Mouse (Mus musculus) retina, postnatal 7 days (tissue): ENCODE measurements around the gene Fgf6.

Source experiments
- DNase-seq: peaks from one replicate; pipeline ENCODE4 v3.0.0-alpha.2; 2012; ENCODE audit warnings: low read depth, low spot score

The Fgf6 gene

DNA sequence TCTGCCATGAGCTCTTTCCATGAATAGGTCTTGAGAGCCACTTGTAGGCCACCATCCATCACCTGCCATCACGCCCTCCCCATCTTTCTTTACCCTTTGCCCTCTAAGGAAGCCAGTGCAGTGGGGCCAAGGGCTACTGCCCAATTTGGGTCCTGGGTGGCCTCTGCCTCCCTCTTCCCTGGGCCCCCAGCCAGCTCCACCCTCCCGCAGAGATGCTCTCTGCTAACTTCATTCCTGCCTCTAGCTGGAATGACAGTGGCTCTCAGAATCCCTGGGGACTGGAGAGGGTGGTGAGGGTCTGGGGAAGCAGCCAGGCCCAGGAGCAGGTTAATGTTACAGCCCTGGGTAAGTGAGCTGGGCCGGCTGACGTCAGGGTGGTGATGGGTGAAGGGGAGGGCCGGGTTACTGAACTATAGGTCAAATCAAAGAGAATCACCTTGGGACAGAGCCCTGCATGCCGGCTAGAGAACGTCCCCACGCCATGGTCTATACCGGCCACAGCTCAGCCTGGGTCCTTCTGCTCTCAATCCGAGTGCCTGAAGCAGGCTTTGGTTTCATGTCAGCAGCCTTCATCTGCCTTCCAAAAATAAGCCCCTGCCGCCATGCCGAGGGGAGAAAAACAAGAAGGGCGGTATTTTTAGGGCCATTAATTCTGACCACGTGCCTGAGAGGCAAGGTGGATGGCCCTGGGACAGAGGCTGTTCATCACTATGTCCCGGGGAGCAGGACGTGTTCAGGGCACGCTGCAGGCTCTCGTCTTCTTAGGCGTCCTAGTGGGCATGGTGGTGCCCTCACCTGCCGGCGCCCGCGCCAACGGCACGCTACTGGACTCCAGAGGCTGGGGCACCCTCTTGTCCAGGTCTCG, at the start of gene Fgf6:
TSS of gene Fgf6 (plus strand) at position 681 of the 865 bp plus-strand sequence.
- no peak for DNase-seq

- no peak for DNase-seq
Measured at GRCm38 (mm10) chr6:126966241-126967026, 49.0 kb upstream of the Fgf6 start.

GRCm38 (mm10) chr6:126981539-126982234, 33.7 kb upstream of the Fgf6 start:
- DNase-seq, result no peak

DNA sequence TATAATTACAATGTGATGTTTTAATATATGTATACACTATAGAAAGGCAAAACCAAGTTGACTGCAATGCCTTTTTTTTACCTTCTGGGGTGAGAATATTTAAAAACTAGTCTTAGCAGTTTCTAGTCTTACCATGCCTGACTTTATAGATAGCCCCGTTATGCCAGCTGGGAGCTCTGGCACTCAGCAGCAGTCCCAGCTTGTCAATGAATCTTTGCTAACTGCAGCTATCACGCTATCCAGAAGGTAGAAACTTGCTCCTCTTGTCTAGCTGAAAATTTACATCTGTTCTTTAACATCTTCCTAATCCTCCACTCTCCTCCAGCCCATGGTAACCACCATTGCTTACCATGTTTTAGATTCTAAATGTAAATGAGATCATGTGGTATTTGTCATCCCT, 21.7 kb upstream of the Fgf6 start:
- no peak for DNase-seq

- DNase-seq, result no peak
Measured at GRCm38 (mm10) chr6:126995494-126995893, 19.9 kb upstream of the Fgf6 start.

DNA sequence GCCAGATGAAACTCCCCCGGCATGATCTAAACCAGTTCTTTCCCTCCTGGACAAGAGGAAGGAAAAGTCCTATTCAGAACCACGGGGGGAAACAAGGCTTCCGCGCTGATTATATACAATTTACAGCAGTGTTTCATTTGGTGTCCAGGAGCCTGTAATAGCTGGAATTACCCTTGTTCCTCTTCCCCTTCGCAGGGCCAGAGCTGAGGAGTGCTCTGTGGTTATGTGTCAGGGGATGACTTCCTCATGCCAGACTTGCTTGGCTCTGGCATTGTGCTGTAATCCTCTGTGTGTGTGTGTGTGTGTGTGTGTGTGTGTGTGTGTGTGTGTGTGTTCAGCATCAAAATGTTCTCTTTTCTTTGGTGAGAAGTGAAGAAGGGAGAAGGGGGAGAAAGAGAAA, 19.0 kb upstream of the Fgf6 start:
- no peak for DNase-seq

- no peak for DNase-seq
Measured at GRCm38 (mm10) chr6:127005646-127006045, 9.7 kb upstream of the Fgf6 start.

GRCm38 (mm10) chr6:127006551-127006950, 8.8 kb upstream of the Fgf6 start:
- DNase-seq, result no peak

DNA sequence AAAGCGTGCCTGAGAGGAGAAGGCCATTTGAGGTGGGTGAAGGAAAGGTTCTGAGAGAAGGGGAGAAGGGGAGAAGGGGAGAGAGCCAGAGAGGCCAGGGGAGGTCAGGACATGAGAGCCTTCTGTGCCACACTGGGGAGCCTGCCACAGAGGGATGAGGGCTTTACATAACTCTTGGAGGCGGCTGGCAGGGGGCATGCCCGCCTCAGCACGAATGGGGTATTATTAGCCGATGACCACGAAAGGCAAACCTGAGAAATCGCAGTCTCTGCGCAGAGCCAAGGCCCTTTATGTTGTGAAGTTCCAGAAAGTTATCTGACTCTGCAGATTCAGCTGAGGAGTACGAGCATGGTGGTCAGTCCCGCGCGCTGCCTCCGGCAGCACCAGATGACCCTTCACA, 5.4 kb upstream of the Fgf6 start:
- DNase-seq, result no peak

DNA sequence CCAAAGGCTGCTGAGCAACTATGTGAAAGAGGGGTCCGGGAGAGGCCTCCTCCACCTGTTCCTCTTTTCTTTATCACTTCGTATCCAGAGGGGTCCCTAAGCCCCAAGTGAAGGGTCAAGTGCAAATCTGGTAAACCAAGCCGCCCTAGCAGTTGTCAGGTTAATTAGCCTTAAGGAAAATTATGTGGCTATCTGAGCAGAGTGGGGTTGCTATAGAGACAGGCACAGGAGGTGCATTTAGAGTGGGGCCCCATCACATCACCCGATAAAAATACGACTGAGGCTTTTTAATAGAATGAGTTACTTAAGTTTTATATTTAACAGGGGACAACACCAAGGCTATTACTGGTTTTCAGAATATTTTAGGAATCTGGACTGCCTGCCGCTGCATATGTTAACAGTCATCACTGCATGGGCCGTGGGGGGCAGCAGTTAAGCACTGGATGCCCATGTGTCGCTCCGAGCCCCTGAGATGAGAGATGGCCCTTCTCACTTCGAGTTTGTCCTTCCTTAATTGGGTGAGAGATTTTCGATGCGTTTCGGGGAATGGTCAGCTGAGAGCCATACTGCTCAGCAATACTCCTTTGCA, 3.3 kb upstream of the Fgf6 start:
- no peak for DNase-seq

DNA sequence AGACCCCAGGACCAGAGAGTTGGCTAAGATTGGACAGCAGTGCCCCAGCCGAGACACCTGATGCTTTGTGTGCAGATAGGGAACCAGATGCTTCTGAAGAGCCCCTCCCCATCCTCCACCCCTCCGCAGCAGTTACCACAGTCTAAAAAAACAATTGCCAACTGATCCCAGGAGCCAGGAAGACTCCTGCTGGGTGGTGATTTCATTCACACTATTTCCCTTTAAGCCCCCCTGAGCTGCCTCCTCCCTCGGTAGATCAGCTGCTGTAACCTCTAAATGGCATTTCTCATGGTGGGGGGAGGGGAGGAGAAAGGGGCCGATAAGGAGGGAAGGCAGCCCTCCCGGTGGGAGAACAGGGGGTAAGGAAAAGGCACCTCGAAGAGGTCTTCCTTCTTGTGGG, 3.9 kb downstream of the Fgf6 start:
- no peak for DNase-seq

GRCm38 (mm10) chr6:127020431-127020830, 5.0 kb downstream of the Fgf6 start:
- DNase-seq, result no peak

DNA sequence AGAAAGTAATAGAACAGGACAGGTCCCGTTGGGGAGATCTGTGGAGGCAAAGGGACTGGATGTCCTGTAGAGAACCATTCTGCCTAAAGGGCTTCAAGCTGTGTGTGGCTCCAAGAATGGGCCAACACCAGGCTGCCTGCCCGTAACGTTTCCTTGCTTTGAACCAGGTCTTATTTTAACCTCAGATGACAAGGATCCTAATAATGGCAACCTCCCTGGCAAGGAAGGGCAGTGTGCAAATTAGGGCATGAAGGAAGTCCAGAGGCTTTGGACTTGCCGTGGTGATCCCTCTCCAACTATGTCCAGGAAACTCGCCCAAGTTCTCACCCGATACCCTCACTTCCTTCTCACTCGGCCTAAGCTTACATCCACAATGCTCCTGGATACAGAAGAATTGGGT, 9.4 kb downstream of the Fgf6 start:
- no peak for DNase-seq

DNA sequence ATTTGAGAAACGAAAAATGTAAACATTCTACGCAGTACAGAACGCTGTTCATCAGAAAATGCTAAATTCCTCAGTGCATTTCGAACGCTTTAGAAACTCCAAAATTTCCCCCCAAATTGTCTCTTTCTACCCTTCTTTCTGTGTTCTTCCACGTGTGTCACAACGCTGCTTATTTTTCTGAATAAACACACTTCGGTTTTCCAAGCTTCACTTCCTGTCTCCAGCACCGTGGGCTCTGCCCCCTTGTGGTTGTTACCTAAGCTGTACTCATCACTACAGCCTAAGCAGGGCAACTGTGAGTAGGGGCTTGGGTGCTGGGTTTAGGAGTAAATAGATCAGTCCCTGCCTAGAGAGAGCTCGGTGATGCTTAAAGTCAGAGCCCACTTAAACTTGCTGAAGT, 19.4 kb downstream of the Fgf6 start:
- no peak for DNase-seq

- peak; percentile 65 for DNase-seq
Measured at GRCm38 (mm10) chr6:127044909-127045308, 29.5 kb downstream of the Fgf6 start.

- DNase-seq, result no peak
Measured at GRCm38 (mm10) chr6:127050847-127051246, 35.5 kb downstream of the Fgf6 start.

GRCm38 (mm10) chr6:127056990-127057588, 41.7 kb downstream of the Fgf6 start:
- no peak for DNase-seq

DNA sequence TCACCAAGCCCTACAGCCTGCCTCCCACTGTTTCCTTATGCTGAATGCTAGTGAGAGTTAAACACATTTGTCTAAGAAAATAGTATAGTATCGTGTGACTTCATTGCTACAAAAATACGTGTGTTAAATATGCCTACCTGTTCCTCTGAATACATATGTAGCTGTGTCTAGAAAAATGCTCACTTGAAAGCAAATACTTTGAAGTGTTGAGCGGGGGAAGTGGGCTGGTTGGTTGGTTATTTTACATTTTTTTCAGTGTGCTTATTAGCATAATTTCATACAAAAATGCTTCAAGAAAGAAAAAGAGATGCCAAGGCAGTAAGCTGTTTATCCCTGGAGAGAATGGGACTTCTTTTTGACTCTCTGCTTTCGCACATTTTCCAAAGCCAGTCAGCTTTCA, 44.6 kb downstream of the Fgf6 start:
- DNase-seq, result no peak

DNA sequence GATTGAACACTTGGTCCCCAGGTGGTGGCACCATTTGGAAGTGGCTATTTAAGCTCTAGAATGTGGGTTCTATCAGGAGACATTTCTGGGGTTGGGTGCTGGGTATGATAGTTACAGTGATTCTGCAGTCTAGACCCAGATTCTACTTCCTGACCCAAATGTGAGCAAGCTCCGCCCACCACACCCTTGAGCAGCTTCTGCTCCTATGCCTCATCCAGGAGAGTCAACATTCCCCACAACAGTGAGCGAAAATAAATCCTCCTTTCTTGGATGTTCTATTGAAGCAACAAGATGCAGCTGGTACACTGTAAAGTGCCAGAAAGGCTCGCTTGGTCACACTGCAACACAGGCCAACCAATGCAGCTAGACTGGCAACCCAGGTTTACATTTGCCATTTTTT, 48.5 kb downstream of the Fgf6 start:
- no peak for DNase-seq

GRCm38 (mm10) chr6:127064815-127065214, 49.4 kb downstream of the Fgf6 start:
- DNase-seq, result no peak

GRCm38 (mm10) chr6:127072817-127073216, 57.4 kb downstream of the Fgf6 start, which contains the start of gene Fgf23:
Fgf23 (plus strand) TSS chr6:127072902.
- no peak for DNase-seq
